Mouse (Mus musculus): Measurements from ENCODE around the gene Gm9780.
"Not testable (repeated sequence)": the region's sequence is repeated elsewhere in the genome, so short reads cannot be mapped to it uniquely, and the experiment has no call there.

The Gm9780 gene

DNA sequence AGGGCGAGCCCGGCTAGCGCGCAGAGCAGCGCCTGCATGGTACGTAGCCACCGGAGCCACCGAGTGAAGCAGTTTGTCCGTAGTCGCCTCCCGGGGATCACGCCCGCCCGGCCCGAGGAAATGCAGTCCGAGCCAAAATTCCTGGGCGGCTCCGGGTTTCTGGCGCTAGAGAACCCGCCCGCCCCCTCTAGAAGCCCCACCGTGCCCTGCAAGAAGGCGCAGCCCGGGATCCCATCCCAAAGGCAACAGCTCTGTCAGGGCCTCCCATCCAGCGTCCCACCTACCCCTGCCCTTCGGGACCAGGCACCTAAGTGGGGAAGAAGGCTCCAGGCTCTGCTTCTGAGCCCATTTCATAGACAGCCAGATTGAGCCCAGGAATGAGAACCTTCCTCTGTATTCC is at the start of gene Gm9780:
Gm9780 (minus strand) TSS at position 101 of the 400 bp plus-strand sequence.
- not testable (repeated sequence) for DNase-seq

DNA sequence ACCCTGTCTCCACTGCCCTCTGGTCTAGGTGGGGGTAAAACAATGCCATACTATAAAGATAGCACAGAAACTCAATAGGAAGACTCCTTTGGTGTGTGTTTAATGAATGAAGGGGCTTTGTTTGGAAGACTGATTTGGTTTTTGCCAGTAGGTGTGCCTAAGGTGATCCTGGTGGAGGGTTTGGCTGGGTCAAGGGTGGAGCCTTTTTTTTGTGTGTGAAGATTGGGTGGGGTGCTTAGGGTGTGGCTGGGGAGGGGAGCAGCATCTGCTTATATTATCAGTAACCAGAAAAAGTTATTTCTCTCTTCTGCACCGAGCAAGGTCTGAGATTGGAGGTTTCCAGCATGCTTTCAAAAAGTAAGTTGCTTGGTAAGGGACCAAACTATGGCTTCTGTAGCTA is 39.5 kb upstream of the Gm9780 start, which contains the start of gene Cphx3:
Cphx3 (plus strand) TSS at position 301 of the 400 bp plus-strand sequence.
- not testable (repeated sequence) for DNase-seq

DNA sequence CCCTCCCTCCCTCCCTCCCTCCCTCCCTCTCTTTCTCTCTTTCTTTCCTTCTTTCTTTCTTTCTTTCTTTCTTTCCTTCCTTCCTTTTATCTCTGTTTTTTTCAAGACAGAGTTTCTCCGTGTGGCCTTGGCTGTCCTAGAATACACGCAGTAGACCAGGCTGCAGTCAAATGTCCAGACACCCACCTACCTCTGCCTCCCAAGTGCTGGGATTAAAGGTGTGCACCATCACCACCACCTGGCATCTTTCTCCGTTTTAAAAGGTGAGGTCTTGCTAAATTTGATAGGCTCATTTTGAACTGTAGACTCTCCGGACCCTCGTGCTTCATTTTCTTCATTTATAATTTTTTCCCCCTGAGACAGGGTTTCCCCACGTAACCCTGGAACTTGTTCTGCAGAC is 38.7 kb upstream of the Gm9780 start, which contains the start of gene Cphx2:
Cphx2 (plus strand) TSS at position 301 of the 400 bp plus-strand sequence.
- DNase-seq, result not testable (repeated sequence)

DNA sequence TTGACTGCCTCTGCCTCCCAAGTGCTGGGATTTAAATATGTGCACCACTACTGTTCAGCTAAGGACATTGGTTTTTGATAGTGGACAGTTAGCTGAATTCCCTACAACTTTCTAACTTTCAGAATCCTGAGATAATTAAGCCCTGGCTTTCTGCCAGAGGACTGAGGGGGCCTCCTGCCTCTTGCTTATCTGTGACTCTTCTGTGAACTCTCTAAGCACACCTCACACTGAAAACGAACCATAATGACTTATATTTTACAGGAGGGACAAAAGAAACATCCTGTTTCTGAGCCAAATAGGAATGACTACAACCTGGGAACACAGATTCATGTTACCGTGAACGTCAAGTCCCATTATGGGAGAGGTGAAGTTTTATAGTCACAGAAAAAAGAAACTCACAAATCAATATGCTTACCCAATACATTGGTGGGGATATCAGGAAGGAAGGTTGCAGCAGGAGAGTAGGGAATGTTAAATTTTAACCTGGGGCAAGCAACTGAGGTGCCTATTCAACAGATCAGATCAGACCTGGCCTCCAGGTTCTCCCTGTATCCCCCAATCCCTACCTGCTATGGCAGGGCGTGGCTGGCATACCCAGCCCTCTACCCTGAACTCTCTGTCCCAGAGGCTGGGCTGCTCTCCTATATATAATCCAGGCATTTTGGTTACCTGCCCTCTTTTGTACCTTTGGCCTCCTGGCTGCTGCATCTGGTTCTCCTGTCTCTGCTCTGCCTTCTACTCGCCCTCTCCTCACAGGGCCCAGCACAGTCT is 34.3 kb upstream of the Gm9780 start:
- DNase-seq, result not testable (repeated sequence)

DNA sequence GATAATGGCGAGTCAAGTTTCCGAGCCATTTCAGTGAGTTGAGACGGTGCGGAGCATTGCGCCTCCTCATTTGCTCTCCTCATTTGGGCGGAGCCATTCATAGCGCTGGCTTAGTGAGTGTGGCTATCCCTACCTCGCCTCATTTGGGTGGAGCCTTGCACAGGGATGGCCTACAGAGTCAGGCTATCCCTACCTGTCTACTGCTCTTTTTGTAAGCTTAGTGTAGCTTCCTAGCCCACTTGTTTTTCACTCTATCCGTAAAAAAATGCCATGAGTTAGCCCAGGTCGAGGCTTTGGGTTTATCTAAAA is 24.8 kb upstream of the Gm9780 start, which contains the start of gene Tmem254c:
Tmem254c (minus strand) TSS at position 31 of the 309 bp plus-strand sequence.
- not testable (repeated sequence) for DNase-seq

DNA sequence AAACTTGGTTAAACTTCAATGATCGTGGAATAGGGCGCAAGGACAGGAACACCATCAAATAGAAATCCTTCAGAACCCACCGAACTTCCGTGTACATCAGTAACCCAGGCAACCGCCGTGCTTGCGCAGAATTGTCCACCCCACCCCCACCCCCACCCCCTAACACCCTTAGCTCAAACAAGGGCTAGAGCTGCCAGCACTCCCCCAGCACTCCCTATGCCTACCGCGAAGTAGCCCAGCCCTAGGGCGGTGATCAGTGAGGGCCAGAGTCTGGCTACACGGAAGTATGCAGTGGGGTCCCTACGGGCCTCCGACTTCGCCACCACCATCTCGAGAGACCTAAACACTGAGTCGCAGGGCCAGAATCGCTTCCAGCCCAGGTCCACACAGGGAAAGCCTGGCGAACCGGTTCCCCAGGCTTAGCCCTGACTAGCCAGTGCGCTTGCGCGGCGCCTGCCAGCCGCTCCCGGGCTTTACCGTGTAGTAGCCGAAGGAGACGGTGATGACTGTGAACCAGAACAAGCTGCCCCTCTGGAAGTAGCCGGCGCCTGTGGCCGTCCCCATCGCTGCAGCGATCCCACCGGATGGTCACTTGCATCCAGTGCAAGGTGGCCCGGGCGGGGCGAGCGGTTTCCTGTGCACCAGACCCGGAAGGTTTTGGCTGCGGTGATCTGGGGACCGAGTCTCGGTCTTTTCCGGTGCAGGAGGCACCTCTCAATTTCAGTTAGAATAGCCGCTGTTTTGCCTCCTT is 24.2 kb upstream of the Gm9780 start:
- not testable (repeated sequence) for DNase-seq

DNA sequence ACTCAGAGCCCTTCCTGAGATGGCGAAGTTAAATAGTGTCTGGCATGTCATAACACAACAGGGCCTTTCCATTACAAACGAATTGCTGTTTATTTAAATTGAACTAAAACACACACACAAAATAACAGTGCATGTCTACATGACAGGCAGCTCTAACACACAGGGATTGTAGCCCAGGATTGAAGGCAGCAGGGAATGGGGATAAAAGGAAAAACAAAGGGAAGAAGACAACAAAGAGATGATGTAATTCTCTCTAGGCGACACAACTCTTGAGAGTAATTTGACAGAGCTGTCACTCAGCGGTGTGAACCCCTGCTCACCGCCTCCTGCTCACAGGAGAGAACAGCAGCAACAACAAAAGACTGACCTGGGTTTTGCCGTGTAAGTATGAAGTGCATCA is 16.9 kb upstream of the Gm9780 start:
- DNase-seq, result not testable (repeated sequence)

DNA sequence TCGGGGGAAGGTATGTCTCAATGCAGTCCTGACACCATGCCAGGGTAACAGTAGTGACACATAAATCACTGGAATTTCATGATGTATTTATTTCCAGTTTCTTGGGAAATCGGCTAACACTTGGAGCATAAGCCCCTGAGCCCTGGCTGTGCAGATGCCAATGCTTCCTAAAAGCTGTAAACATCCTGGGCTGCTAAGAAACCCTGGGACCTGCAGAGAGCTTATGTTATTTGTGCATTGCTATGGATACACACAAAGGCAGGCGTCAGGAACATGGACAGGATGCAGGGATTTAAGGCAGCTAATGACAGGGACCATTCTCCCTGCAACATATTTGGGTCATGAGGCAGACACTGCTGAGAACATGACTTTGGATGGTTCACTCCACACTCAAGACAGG is 15.7 kb upstream of the Gm9780 start:
- not testable (repeated sequence) for DNase-seq

DNA sequence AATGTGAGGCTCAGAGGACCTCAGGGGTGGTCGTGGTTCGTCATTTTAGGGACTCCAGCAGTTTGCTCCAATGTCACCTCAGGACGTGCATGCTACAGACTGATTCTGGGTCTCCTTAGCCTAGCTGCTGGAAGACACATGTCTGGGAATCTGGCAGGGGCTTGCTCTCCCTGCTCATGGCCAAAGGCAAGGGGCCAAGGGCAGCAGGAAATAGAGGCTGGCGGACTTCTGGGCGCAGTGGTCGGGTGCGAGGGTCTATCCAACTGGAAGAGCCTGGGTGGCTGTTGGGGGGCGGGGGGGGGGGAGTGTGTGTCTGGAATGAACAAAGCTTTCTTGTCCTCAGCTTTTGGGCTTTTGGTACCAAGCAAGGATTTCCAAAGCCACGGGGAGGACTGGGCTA is 6.3 kb upstream of the Gm9780 start:
- DNase-seq, result not testable (repeated sequence)

DNA sequence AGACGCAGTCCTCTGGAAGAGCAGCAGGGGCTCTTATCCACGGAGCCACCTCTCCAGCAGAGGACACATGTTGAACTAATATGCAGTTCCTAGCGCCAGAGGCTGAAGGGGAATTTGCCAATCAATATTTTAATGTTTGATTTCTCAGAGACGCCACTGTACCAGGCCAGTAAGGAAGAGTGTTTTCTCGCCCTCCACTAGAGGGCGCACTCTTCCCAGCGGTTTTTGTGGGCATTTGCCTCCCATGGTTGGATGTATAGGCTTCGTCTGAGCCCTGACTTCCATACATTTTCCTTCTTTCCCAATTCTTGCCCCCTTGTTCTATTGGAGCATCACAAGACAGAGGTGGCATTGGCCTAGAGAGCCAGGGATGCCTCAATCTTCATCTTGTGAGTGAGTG is 4.5 kb upstream of the Gm9780 start:
- DNase-seq, result not testable (repeated sequence)

DNA sequence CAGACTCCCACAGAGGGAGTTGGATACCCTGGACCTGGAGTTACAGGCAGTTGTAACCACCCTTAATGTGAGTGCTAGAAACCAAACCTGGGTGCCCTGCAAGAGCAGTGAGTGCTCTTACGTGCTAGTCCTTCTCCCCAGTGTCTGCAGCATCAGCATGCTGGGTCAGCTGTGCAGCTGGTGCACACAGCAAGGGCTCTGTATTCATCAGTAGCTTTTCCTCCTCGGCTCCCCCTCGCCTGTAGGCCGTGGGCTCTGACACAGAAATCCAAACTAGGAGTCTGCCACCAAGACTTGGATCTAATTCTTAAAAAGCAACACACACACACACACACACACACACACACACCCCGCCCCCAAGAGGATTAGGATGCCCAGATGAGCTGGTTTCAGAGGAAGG is 2.5 kb upstream of the Gm9780 start:
- DNase-seq, result not testable (repeated sequence)

DNA sequence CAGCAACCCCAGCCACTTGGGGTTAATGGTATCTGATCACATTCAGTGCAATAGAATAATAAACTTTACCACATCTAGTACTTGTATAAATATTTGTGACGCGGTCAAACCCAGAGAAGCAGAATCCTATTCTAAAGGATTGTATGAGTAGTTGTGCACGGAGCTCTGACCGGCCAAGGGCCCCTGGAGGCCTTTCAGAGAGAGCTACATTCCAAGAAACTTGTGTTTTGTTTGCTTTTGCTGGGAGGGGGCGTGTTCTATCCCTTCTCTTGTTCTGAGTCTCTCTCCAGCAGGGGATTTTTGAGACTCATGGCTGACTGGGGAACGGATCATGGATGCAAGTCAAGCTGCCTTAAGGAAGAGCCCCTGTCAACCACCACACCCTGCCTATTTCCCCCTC is 7.1 kb downstream of the Gm9780 start:
- not testable (repeated sequence) for DNase-seq

DNA sequence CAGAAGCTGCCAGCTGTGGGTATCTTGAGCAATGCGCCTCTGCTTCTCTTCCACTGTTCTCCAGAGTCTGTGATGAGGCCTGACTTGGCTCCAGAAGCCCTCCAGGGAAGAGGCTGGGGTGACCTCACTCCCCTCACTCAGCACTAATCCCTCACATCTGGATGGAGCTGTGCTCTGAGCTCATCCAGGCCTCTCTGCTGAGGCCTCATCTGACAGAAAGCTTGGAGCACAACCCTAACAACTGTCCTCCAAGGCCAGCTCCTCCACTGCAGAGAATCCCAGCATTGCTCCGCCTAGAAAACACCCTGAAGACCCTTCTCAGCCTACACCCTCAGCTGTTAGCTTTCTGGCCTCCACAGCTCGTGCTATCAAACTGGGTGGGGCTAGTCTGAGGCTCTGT is 8.1 kb downstream of the Gm9780 start:
- DNase-seq, result not testable (repeated sequence)

DNA sequence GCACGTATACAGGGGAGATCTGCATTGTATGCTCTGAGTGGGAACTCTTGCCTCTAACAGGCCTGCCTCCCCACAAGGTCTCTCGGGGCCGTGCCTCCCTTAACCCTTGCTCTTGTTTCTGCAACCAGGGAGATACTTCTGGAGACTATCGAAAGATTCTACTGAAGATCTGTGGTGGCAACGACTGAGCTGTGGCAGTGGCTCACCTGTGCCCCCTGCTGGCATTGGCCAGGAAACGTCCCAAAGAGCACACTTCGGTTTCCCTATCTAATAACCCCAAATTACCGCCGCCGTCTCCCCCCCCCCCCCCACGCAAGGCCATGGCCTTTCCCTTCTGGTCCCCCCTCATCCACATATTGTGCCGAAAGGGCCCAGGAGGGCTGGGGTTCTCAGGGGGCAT is 16.9 kb downstream of the Gm9780 start:
- not testable (repeated sequence) for DNase-seq

DNA sequence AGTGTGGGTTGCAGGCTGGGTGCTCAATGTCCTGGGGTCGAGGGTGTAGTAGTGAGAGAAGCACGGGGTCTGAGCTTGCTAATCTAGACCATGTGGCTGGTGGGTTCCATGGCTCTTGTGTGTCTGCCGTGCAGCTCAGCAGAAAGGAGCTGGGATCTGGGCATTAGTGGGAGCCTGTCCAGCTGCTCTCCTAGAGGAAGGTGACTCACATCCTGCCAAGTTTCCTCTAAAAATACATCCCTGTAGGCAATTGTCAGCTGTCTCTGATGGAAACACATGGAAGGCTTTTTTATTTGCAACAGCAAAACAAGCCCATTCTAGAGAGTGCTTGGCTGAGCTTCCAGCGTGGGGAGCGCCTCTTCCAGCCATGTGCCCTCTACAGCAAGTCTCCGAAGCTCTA is 19.7 kb downstream of the Gm9780 start:
- DNase-seq, result not testable (repeated sequence)

DNA sequence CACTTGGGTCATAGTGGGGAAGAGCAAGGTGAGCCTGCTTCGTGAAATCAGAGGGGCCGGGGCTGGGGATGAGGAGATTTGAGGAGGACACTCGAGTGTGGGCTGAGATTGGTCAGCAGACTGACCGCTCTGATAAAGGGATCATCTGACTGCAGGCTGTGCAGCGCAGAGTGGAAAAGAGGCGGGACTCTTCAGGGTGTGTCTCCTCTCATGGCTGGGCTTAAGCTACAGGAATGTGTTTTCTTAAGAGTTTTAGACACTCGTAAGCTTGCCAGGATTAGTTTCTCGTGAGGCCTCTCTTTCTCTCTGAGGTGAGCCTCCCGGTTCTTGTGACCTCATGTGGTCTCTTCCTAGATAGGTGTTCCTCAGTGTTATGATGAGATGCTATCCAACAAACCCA is 21.0 kb downstream of the Gm9780 start:
- DNase-seq, result not testable (repeated sequence)

DNA sequence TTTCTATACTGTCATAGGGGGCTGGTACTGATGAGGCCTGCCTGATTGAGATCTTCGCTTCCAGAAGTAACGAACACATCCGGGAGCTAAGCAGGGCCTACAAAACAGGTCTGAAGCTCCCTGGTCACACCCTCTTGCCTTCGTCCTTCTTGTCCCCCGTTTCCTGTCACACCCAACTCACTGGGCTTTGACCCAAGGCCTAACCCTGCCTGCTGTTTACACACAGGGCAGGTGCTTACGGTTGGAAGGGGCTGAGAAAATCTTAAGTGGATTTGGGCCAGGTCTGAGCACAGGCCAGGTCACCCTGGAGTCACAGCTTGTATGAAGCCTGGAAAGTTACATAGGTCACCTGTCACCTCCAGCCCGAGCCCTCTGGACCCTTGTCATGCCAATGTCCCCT is 26.1 kb downstream of the Gm9780 start:
- not testable (repeated sequence) for DNase-seq

DNA sequence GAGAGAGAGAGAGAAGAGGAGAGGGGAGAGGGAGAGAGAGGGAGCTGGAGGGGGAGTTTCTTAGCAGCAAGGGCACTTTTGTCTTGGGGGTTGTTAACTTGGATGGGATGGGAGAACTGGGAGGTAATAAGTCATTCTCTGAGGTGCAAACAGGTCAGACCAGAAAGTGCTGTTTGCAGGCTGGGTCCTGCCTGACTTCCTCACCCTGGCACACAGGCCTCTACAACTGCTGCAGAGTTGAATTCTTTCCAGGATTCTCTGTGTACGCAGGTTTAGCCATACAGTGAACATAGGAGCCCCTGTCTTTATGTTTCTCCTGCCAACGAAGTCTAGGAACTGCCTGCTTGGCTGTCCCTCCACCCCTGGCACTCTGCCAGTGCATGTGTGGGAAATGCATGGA is 35.0 kb downstream of the Gm9780 start:
- DNase-seq, result not testable (repeated sequence)

DNA sequence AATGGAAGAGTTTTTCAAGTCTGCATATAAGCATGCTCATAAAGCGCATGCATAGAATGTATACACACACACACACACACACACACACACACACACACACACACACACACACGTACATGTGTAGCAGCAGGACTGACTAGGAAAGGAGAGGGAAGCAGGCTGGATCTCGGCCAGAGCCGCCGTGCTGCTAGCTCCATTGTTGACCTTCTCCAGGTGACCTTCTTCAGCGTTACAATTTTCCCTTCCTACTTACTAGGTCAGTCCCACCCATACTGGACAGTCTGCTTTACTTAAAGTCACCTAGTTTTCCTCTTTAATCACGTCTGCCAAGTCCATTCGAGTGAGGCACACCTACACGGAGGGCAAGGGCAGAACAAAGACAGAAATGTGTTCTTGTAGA is 60.6 kb downstream of the Gm9780 start:
- not testable (repeated sequence) for DNase-seq

DNA sequence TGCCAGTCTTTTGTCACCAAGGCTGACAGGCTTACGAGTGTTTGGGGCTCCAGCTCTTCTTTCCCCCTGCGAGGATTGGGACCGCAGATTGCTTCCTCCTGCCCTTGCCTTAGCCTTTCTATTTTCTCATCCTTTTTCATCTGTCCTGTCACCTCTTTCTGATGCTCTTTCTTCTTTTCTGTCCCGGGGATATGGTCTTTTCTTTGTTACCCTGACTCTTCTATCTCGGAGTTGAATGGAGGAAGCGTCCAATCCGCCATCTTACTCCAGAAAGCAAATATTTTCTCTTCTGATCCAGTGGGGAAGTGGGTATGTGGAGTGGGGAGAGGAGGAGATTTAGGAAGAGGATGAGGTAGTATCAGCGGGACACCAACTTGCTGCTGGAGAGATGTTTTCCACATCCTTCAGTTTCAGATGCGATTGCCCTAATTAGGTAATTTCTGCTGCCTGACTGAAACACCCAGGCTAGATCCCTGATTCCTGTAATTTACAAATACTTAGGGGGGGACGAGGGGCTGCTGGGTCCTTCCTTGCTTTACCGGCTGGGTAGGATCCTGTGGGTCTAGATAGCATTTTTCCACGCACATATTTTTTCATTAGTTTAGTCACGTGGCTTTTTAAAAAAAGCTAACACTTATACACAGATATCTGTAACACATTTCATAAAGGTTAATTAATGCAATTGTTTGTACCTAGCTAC is 63.1 kb downstream of the Gm9780 start:
- DNase-seq, result not testable (repeated sequence)

DNA sequence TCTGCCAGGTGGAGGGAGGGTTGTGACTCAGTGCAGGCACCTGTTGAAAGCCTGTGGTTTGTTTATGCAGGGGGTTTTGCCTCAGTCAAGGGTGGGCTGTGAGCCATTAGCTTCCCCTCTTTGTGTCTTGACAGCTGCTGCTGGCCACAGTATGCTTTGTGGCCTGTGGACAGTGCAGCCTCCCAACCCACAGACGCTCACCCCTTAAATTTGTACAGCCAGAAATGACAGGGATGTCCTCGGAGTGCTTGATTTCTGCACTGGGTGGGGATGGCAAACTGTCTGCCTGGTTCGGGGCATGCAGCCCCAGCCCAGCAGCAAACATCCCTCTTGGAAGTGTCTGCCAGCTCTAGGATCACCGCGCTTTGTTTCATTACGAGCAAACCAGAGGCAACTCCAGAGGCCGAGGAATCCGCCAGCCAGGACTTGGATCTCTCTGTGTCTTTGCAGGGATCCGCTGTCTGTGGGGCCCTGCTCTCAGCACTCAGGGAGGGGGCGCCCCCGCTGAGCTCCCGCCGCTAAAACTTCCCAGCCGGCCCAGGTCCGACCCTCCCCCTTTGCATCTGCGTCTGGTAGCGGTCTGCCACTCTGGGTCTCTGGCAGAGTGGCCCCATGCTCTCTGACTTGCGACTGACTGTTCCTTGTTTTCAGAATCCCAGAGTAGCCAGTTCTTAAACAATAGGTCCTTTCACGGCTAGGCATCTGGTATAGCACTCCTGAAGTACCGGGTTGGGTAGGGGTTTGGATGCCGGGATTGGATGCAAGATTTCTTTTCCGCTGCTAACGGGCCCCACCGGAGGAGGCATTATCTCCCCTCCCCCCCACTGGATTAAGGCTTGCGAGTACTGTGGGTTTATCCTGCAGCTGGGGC is 63.9 kb downstream of the Gm9780 start, which contains the start of gene Duxbl1:
Duxbl1 (plus strand) TSS at position 207 of the 871 bp plus-strand sequence.
- DNase-seq, result not testable (repeated sequence)

All from cerebellum, adult 8-10 months (tissue).